Comparison of ENCODE assay signal across 21 mouse cellular contexts in genomic region chr7:50153618-50154017, GRCm38 (mm10).
DNase-seq lines count a peak whose midpoint lies in the region; ATAC-seq lines count a peak whose summit lies in the region.
"Had no signal": no experiment of that assay in that cellular context is flagged by ENCODE, and none has a peak within 500 bp of the region (broad histone marks: within the 10 kb centered on the region; RNA-seq: fewer than 3 reads in every experiment).

No protein-coding gene starts in this region.

- ATAC-seq in kidney, embryonic 14.5 days (ENCODE audit: low FRiP score, low TSS enrichment): no peak; the same call in 1 of the 2 replicates
- ATAC-seq: intestine, embryonic 15.5 days had no signal

- H3K9ac ChIP-seq in kidney, embryonic 14.5 days (ENCODE audit: low read depth, low read length): no peak overlapping the region
- H3K9ac ChIP-seq: hindbrain, embryonic 15.5 days; intestine, embryonic 15.5 days; stomach, embryonic 15.5 days had no signal

- H3K27ac ChIP-seq in kidney, embryonic 14.5 days (ENCODE audit: low read depth, low read length): no peak overlapping the region
- H3K27ac ChIP-seq: embryonic facial prominence, embryonic 10.5 days; hindbrain, embryonic 15.5 days; intestine, embryonic 15.5 days; midbrain, embryonic 10.5 days; stomach, embryonic 15.5 days had no signal

- WGBS in kidney, embryonic 14.5 days: 54% methylated on average over 2 of the region's 2 CpGs

- no peaks in the 10 kb centered on the region for H3K36me3 ChIP-seq in kidney, embryonic 14.5 days (ENCODE audit: control insufficient read depth, insufficient read depth, low read length)
- H3K36me3 ChIP-seq: embryonic facial prominence, embryonic 10.5 days; hindbrain, embryonic 15.5 days; intestine, embryonic 15.5 days; midbrain, embryonic 10.5 days; stomach, embryonic 15.5 days had no signal

- no peak overlapping the region for H3K4me2 ChIP-seq in kidney, embryonic 14.5 days (replicated peaks; ENCODE audit: low read depth, low read length)
- H3K4me2 ChIP-seq: hindbrain, embryonic 15.5 days; intestine, embryonic 15.5 days; stomach, embryonic 15.5 days had no signal

- H3K9me3 ChIP-seq in kidney, embryonic 14.5 days (ENCODE audit: control insufficient read depth, low read length): no peaks in the 10 kb centered on the region
- H3K9me3 ChIP-seq: embryonic facial prominence, embryonic 10.5 days; hindbrain, embryonic 15.5 days; intestine, embryonic 15.5 days; midbrain, embryonic 10.5 days; stomach, embryonic 15.5 days had no signal

- DNase-seq in cerebellum, postnatal 10 days: peak; percentile 14 to 17
- no peak for DNase-seq in cerebellum, adult 11-12 months
- peak; percentile 67 for DNase-seq in heart, adult 11 months
- DNase-seq in heart, postnatal 25 days (ENCODE audit: low spot score): no peak
- DNase-seq in brain, adult 2 months (ENCODE audit: low read depth, low spot score): peak; percentile 61
- peak; percentile 29 for DNase-seq in layer of hippocampus, adult 9-11 months
- DNase-seq: adrenal gland, postnatal 25 days; gastrocnemius, postnatal 36 days; heart, postnatal 4 days; kidney, adult 8-10 months; kidney, postnatal 14 days; lung, postnatal 10 days; right cerebral cortex, adult 18-20 months; thymus, adult 18-20 months; thymus, postnatal 4 days had no signal

- intact Hi-C loops in heart, postnatal 25 days (cut with DNase I): no loop called here

- H3K27me3 ChIP-seq in kidney, embryonic 14.5 days (ENCODE audit: control insufficient read depth, insufficient read depth, low read length): no peaks in the 10 kb centered on the region
- H3K27me3 ChIP-seq: hindbrain, embryonic 15.5 days; intestine, embryonic 15.5 days; stomach, embryonic 15.5 days had no signal

- H3K4me3 ChIP-seq in kidney, embryonic 14.5 days (ENCODE audit: low read length): no peak overlapping the region
- H3K4me3 ChIP-seq: embryonic facial prominence, embryonic 10.5 days; hindbrain, embryonic 15.5 days; intestine, embryonic 15.5 days; midbrain, embryonic 10.5 days; stomach, embryonic 15.5 days had no signal

- no peaks in the 10 kb centered on the region for H3K4me1 ChIP-seq in kidney, embryonic 14.5 days (ENCODE audit: control insufficient read depth, insufficient read depth, low read length)
- H3K4me1 ChIP-seq: embryonic facial prominence, embryonic 10.5 days; hindbrain, embryonic 15.5 days; intestine, embryonic 15.5 days; midbrain, embryonic 10.5 days; stomach, embryonic 15.5 days had no signal

Comparison
In these comparisons a context has a peak if more than half of its experiments do, and no peak if none do; other contexts are left out.
1. DNase-seq: peak in cerebellum, postnatal 10 days (2 of 2), heart, adult 11 months (single experiment), brain, adult 2 months (single experiment) and layer of hippocampus, adult 9-11 months (single experiment); none in cerebellum, adult 11-12 months (single experiment) and heart, postnatal 25 days (single experiment).